Mouse (Mus musculus): ENCODE data around the gene Zfp518b.

GRCm38 (mm10) chr5:38702091-38702490 lies 17.5 kb upstream of the Zfp518b start:
- no peak for TF ChIP-seq POLR2A (IDR thresholded peaks at IDR 0.05; ENCODE audit: extremely low read depth, insufficient read depth, low read length)
- no peak for TF ChIP-seq CTCF (IDR thresholded peaks at IDR 0.05; ENCODE audit: low read depth, low read length)
